Mouse (Mus musculus) forebrain, embryonic 11.5 days (tissue): ENCODE data around the gene Ttc1. TPM values are rescaled to one million over a fixed set of nuclear protein-coding genes. Genes with fewer than 3 reads are reported as not detected.

Source experiments
- ATAC-seq: fragments of 200-750 bp; cut with Nextera tagmentation; replicated peaks from 2 replicates; pipeline ENCODE4 v1.8.0; 2017; ENCODE audit warnings: moderate TSS enrichment; ENCODE audit not compliant: low FRiP score
- DNase-seq: peaks from one replicate; pipeline ENCODE4 v3.0.0-alpha.2; 2017; ENCODE audit warnings: low spot score
- H3K27ac ChIP-seq: fragments of 300-500 bp; sonication (generic); 2 replicates; pipeline ENCODE4 v1.5.1; 2014; ENCODE audit warnings: low read depth, low read length
- H3K27me3 ChIP-seq: fragments of 300-500 bp; sonication (generic); 2 replicates; pipeline ENCODE4 v1.6.1; 2014; ENCODE audit warnings: mild to moderate bottlenecking, low read length, mixed read lengths; ENCODE audit not compliant: control insufficient read depth, insufficient read depth
- H3K36me3 ChIP-seq: fragments of 300-500 bp; sonication (generic); 2 replicates; pipeline ENCODE4 v1.6.1; 2014; ENCODE audit warnings: mild to moderate bottlenecking, low read length, moderate library complexity, mixed read lengths; ENCODE audit not compliant: control insufficient read depth, insufficient read depth
- H3K4me1 ChIP-seq: fragments of 300-500 bp; sonication (generic); replicated peaks from 2 replicates; pipeline ENCODE4 v1.6.1; 2014; ENCODE audit warnings: low read length, mixed read lengths; ENCODE audit not compliant: control insufficient read depth, insufficient read depth
- H3K4me2 ChIP-seq: fragments of 300-500 bp; sonication (generic); 2 replicates; pipeline ENCODE4 v1.6.1; 2014; ENCODE audit warnings: low read depth, mild to moderate bottlenecking, low read length, moderate library complexity, mixed read lengths; ENCODE audit not compliant: severe bottlenecking
- H3K4me3 ChIP-seq: fragments of 300-500 bp; sonication (generic); 2 replicates; pipeline ENCODE4 v1.5.1; 2014; ENCODE audit warnings: low read depth, low read length
- H3K9ac ChIP-seq: fragments of 300-500 bp; sonication (generic); 2 replicates; pipeline ENCODE4 v1.6.1; 2014; ENCODE audit warnings: low read length
- H3K9me3 ChIP-seq: fragments of 300-500 bp; sonication (generic); 2 replicates; pipeline ENCODE4 v1.6.1; 2016; ENCODE audit warnings: low read length, mixed read lengths; ENCODE audit not compliant: control insufficient read depth
- WGBS: fragments of 180-500 bp; shearing (Covaris S2); extraction: QIAGEN DNeasy Blood & Tissue Kit; methylation state at CpG from one replicate; pipeline ENCODE4 v1.1.7; 2014; 5-methylcytosine and 5-hydroxymethylcytosine counted together
- polyA plus RNA-seq: library from polyadenylated mRNA; unstranded; fragments of >200 nt; fragmentation: Nextera tagmentation; extraction: Ambion mirVana; gene quantifications from 2 replicates; pipeline ENCODE4 v1.2.1, GENCODE M21; 2014

Gene Ttc1
- polyA plus RNA-seq = 75.1 and 78.5 TPM in 2 replicates

DNA sequence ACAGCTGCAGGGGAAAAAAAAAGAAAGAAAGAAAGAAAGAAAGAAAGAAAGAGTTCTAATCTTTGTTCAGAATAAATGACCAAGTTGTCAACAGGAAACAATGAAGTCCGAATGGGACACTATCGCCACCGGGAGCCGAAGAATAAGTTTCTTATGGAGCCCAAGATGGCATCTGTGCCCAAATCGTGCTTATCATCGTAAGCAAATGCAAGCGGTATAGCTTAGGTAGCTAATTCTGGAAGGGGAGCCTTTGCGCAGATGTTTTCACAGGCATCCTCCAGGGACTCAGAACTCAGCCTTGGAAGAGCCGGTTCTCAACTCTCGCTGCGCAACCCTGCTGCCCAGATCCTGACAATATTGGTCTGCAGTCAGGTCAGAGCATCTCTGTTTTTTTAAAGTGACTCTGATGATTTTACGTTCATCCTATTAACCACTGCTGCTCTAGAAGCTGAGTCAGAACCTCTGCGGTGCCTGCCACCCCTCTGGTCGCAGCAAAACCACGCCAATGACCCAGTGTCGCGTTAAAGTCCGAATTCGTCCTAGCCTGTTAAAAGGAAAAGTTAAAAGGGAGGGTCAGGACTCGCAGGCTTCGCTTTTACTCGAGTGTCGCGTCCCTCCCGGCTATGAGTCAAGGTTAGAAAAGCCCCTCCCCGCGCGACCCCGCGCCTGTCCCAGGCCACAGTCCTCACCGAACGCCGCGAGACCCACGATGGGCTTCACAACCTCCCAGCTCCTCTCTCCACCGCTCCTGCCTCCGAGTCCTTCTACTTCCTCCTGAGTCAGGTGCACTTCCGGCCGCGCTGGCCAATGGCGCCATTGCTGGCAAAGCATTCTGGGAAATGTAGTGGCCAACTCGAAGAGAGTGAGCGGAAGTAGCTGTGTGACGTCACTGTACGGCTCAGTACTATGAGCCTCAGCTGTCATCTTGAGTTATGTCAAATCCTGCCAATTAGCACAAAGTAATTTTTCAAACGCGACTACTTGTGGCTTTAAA is at the start of gene Ttc1:
Ttc1 (minus strand) TSS at position 776 of the 994 bp plus-strand sequence.
- Histone ChIP-seq H3K27ac (no peak within 1 kb of the TSS), H3K4me2 (peak within 1 kb of the TSS; percentile 89), H3K36me3 (peaks cover 3% of the 10 kb centered on the region; the same call in 1 of the 2 replicates), H3K4me1 (peaks cover 4% of the 10 kb centered on the region; the same call in 1 of the 2 replicates), H3K27me3 (no peaks in the 10 kb centered on the region), H3K9ac (peak within 1 kb of the TSS; percentile 73), H3K9me3 (no peaks in the 10 kb centered on the region), H3K4me3 (peak within 1 kb of the TSS; percentile 74)
- WGBS = 4% methylated on average over 46 of the region's 47 CpGs
- DNase-seq (peak; percentile 95), ATAC-seq (peak; percentile 98)

DNA sequence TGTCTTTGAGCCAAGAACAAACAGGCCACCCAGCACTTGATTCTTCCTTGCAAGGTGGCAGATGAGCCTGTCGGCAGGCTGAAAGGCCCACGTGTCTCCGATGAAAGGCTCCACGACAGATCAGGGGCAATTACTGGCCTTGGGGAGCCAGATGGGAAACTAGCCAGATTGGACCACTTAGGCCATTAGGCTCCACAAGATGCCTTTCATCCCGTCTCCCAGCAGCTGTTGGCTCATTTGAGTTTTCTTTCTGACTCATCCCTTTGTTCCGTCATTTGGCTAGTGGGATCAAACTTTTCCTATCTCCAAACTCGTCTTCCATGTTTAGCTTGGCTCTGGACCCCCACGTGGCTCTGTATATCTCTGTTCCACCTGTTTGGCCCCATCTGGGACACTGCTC is 48.2 kb upstream of the Ttc1 start:
- WGBS = 80% methylated on average over 8 of the region's 8 CpGs
- Histone ChIP-seq H3K4me1 (no peaks in the 10 kb centered on the region), H3K4me3 (no peak overlapping the region), H3K9ac (no peak overlapping the region), H3K27ac (no peak overlapping the region), H3K9me3 (no peaks in the 10 kb centered on the region), H3K27me3 (no peaks in the 10 kb centered on the region), H3K36me3 (no peaks in the 10 kb centered on the region), H3K4me2 (no peak overlapping the region)
- ATAC-seq (no peak), DNase-seq (no peak)

DNA sequence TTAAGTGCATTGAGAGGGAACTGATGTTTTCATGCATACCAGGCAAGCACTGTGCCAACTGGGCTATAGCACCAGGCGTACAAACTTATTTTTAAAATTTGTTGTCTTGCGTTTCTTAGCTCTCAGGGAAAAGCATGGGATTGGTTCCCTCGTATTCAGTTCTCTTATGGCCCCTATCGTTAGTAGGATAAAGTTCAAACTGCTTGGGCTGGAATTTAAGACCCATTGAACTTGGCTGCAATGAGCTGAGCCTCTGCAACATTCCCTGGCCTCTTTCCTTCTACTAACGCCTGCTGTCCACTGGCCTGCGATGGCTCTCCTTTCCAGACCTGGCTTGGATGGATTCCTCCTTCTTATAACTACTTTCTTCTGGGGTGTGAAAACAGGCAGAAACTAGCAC is 42.6 kb upstream of the Ttc1 start:
- H3K9ac ChIP-seq = no peak overlapping the region
- no peak overlapping the region for H3K4me3 ChIP-seq
- no peak for ATAC-seq
- no peak for DNase-seq
- H3K27me3 ChIP-seq = no peaks in the 10 kb centered on the region
- 87% methylated on average over 6 of the region's 6 CpGs for whole genome bisulfite sequencing
- no peaks in the 10 kb centered on the region for H3K9me3 ChIP-seq
- H3K4me2 ChIP-seq = no peak overlapping the region
- H3K4me1 ChIP-seq = no peaks in the 10 kb centered on the region
- no peak overlapping the region for H3K27ac ChIP-seq
- no peaks in the 10 kb centered on the region for H3K36me3 ChIP-seq

DNA sequence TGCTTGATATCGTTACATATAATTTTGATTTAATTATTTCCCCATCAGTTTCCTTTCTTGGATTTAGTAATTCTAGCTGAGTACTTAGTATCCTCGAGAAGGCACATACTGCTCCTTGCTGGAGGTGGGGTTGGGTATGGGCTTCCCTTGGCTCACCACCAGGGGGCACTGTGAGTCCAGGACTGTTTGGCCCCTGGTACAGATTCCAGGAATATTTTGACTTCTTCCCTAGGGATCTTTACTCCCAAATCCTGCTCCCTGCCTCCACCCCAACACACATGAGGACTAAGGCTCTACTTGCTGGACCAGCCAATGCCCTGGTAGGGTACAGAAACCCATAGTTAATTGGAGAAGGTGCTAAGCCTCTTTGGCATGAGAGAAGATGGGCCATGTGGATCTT is 36.0 kb upstream of the Ttc1 start:
- 13% methylated on average over 2 of the region's 2 CpGs for WGBS
- no peak overlapping the region for H3K4me3 ChIP-seq
- DNase-seq (peak; percentile 87), ATAC-seq (0 out of 2 replicates have a peak, but pooled peaks have one; percentile 46)
- no peaks in the 10 kb centered on the region for H3K27me3 ChIP-seq
- H3K4me2 ChIP-seq = no peak overlapping the region
- no peaks in the 10 kb centered on the region for H3K9me3 ChIP-seq
- no peaks in the 10 kb centered on the region for H3K4me1 ChIP-seq
- no peak overlapping the region for H3K27ac ChIP-seq
- H3K36me3 ChIP-seq = no peaks in the 10 kb centered on the region
- H3K9ac ChIP-seq = no peak overlapping the region

DNA sequence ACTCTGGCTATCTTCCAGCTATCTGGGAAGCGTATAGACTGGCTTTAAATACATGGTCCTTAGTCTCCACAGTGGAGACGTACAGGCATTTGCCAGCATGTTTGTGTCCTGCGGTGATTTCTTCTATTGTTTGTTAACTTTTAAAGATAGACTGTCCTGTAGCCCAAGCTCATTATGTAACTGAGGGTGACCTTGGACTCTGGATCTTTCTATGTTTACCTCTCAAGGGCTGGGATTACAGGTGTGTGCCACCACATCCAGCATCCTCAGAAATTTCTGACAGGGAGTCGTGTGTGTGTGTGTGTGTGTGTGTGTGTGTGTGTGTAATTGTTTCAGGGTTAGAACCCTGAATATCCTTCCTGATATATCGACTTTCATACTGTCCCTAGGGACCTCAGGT is 35.3 kb upstream of the Ttc1 start:
- Histone ChIP-seq H3K9me3 (no peaks in the 10 kb centered on the region), H3K4me3 (no peak overlapping the region), H3K9ac (no peak overlapping the region), H3K4me2 (no peak overlapping the region), H3K27ac (no peak overlapping the region), H3K27me3 (no peaks in the 10 kb centered on the region), H3K4me1 (no peaks in the 10 kb centered on the region), H3K36me3 (no peaks in the 10 kb centered on the region)
- WGBS = 83% methylated on average over 5 of the region's 5 CpGs
- no peak for DNase-seq
- ATAC-seq = no peak

DNA sequence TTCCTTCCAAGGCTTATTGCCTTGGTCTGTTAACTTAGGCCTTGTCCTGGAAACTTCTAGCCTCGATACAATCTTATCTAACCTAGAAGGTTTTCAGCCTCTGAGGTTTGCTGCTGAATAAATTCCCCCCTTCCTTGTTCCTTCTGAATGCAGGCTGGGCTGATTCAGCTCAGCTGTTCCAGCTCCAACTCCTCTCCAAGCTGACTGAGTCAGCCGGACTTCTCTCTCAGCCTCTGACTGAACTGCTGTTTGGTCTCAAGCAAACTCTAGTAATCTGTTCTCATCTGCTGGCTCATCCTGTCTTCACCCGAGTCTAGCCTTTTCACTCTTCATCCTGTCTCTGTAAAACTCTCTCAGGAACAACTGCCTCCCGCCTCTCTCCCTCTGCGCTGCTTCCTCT is 31.7 kb upstream of the Ttc1 start:
- no peak for DNase-seq
- 80% methylated on average over 5 of the region's 5 CpGs for WGBS
- no peak for ATAC-seq
- Histone ChIP-seq H3K36me3 (no peaks in the 10 kb centered on the region), H3K4me3 (no peak overlapping the region), H3K27me3 (peaks cover 14% of the 10 kb centered on the region), H3K27ac (no peak overlapping the region), H3K9me3 (no peaks in the 10 kb centered on the region), H3K4me2 (no peak overlapping the region), H3K4me1 (peaks cover 2% of the 10 kb centered on the region; the same call in 1 of the 2 replicates), H3K9ac (no peak overlapping the region)

DNA sequence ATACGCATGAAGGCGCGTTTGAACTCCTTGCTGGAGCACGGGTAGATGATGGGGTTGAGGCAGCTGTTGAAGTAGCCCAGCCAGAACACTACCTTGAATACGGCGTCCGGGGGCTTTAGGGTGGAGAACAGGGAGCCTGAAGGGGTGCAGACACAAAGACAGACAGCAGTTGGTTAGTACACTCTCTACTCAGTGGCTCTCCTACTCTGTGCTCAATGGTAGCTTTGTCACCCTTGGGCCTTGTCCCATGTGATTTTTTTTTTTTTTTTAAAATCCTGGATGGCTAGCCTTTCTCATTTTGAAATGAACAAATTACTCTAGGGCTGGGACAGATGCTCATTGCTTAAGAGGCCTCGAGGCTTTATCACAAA is 28.5 kb upstream of the Ttc1 start:
- no peak overlapping the region for H3K27ac ChIP-seq
- peaks cover 2% of the 10 kb centered on the region; the same call in 1 of the 2 replicates for H3K4me1 ChIP-seq
- H3K4me3 ChIP-seq = peak overlapping the region; percentile 34
- whole genome bisulfite sequencing = 19% methylated on average over 8 of the region's 8 CpGs
- no peaks in the 10 kb centered on the region for H3K9me3 ChIP-seq
- peak; percentile 58; the same call in 1 of the 2 replicates for ATAC-seq
- no peak for DNase-seq
- no peaks in the 10 kb centered on the region for H3K36me3 ChIP-seq
- H3K9ac ChIP-seq = no peak overlapping the region; the same call in 1 of the 2 replicates
- peaks cover 14% of the 10 kb centered on the region for H3K27me3 ChIP-seq
- H3K4me2 ChIP-seq = peak overlapping the region; percentile 72

DNA sequence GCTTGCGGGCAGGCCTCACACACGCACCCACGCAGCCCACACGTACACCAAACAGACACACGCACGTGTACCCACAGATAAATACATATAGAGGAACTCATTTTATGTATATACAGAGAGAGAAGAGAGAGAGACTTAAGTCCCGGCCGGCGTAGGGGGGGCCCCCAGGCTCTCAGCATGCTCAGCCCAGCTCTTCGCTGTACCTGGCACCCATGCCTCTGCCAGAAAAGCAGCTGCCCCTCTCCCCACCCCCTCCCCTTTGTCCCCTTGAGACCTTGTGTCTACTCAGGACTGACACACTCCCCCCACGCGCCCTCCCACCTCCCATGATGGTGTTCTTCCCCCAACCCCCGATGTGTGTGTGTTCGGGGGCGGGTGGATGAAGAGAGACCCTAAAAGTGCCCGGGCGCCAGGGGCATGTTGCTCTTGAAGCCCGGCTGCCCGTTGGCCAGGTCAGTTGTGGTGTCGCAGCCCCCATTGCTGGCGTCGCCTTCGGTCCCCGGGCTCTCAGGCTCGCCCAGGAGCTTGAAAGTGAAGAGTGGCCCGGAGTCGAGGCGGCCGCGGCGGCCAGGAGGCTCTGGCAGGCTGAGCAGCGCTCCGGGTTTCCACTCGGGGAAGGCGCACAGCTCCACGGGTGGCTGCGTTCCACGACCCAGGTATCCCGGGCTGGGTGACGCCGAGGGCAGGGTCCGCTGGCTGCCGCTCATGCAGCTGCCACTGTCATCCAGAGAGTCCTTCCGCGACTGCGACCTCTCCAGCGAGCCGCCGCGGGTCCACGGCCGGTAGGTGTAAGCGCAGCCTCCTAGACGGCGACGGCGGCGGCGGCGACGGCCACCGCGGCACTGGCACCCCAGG is 27.9 kb upstream of the Ttc1 start:
- peak; percentile 74 for DNase-seq
- peak; percentile 63 for ATAC-seq
- H3K27me3 ChIP-seq = peaks cover 14% of the 10 kb centered on the region
- H3K9ac ChIP-seq = peak overlapping the region; percentile 37
- peak overlapping the region; percentile 72 for H3K4me2 ChIP-seq
- H3K9me3 ChIP-seq = no peaks in the 10 kb centered on the region
- H3K27ac ChIP-seq = no peak overlapping the region
- WGBS = 12% methylated on average over 63 of the region's 63 CpGs
- no peaks in the 10 kb centered on the region for H3K36me3 ChIP-seq
- peak overlapping the region; percentile 34 for H3K4me3 ChIP-seq
- H3K4me1 ChIP-seq = peaks cover 2% of the 10 kb centered on the region; the same call in 1 of the 2 replicates
